Mouse (Mus musculus) CD4-positive, CD25-positive, alpha-beta regulatory T cell, adult 2 months (primary cell): ENCODE data around the gene Pcp4.

Source experiments
- DNase-seq: peaks from one replicate; pipeline ENCODE4 v3.0.0-alpha.2; 2012; ENCODE audit warnings: low read depth, low spot score

Pcp4 gene

GRCm38 (mm10) chr16:96563350-96564257 is 96.2 kb downstream of the Pcp4 start:
- DNase-seq = no peak

- DNase-seq = no peak
These were observed 100.0 kb downstream of the Pcp4 start for GRCm38 (mm10) chr16:96567428-96567827.
